Comparison of ENCODE assay signal across 19 mouse cellular contexts in genomic region chr14:11672981-11673547, GRCm38 (mm10).
DNase-seq lines count a peak whose midpoint lies in the region; ATAC-seq lines count a peak whose summit lies in the region.
"Had no signal": no experiment of that assay in that cellular context is flagged by ENCODE, and none has a peak within 500 bp of the region (broad histone marks: within the 10 kb centered on the region; RNA-seq: fewer than 3 reads in every experiment).

No protein-coding gene starts in this region.

- H3K9me3 ChIP-seq in forebrain, embryonic 14.5 days (replicated peaks; ENCODE audit: control insufficient read depth, low read length) = no peaks in the 10 kb centered on the region
- no peaks in the 10 kb centered on the region for H3K9me3 ChIP-seq in forebrain, embryonic 13.5 days (replicated peaks)
- no peaks in the 10 kb centered on the region for H3K9me3 ChIP-seq in hindbrain, embryonic 15.5 days
- no peaks in the 10 kb centered on the region for H3K9me3 ChIP-seq in hindbrain, embryonic 10.5 days
- H3K9me3 ChIP-seq: midbrain, embryonic 10.5 days; neural tube, embryonic 13.5 days; stomach, embryonic 15.5 days had no signal

- peaks cover 10% of the 10 kb centered on the region for H3K4me1 ChIP-seq in forebrain, embryonic 14.5 days (ENCODE audit: control insufficient read depth, insufficient read depth, low read length)
- peaks cover 22% of the 10 kb centered on the region for H3K4me1 ChIP-seq in forebrain, embryonic 13.5 days
- H3K4me1 ChIP-seq in hindbrain, embryonic 15.5 days (replicated peaks) = peaks cover 26% of the 10 kb centered on the region
- peaks cover 24% of the 10 kb centered on the region for H3K4me1 ChIP-seq in hindbrain, embryonic 10.5 days (replicated peaks)
- H3K4me1 ChIP-seq: stomach, embryonic 15.5 days had no signal

- no peak overlapping the region for H3K27ac ChIP-seq in forebrain, embryonic 14.5 days (ENCODE audit: low read depth, low read length)
- H3K27ac ChIP-seq in forebrain, embryonic 13.5 days = no peak overlapping the region
- H3K27ac ChIP-seq in hindbrain, embryonic 15.5 days (replicated peaks) = no peak overlapping the region
- no peak overlapping the region for H3K27ac ChIP-seq in hindbrain, embryonic 10.5 days
- H3K27ac ChIP-seq: midbrain, embryonic 10.5 days; neural tube, embryonic 13.5 days; stomach, embryonic 15.5 days had no signal

- H3K27me3 ChIP-seq in forebrain, embryonic 14.5 days (replicated peaks; ENCODE audit: control insufficient read depth, insufficient read depth, low read length) = no peaks in the 10 kb centered on the region
- H3K27me3 ChIP-seq in forebrain, embryonic 13.5 days = 0 out of 2 replicates have a peak, but pooled peaks cover 2% of the 10 kb centered on the region
- H3K27me3 ChIP-seq in hindbrain, embryonic 15.5 days = no peaks in the 10 kb centered on the region
- H3K27me3 ChIP-seq in hindbrain, embryonic 10.5 days (ENCODE audit: insufficient read depth, poor library complexity, severe bottlenecking) = peaks cover 4% of the 10 kb centered on the region; the same call in 1 of the 2 replicates
- H3K27me3 ChIP-seq: CH12.LX; stomach, embryonic 15.5 days had no signal

- H3K36me3 ChIP-seq in forebrain, embryonic 14.5 days (ENCODE audit: control insufficient read depth, insufficient read depth, low read length) = no peaks in the 10 kb centered on the region
- H3K36me3 ChIP-seq in forebrain, embryonic 13.5 days (ENCODE audit: poor library complexity, severe bottlenecking) = no peaks in the 10 kb centered on the region
- H3K36me3 ChIP-seq in hindbrain, embryonic 15.5 days = no peaks in the 10 kb centered on the region
- H3K36me3 ChIP-seq in hindbrain, embryonic 10.5 days = no peaks in the 10 kb centered on the region
- H3K36me3 ChIP-seq: midbrain, embryonic 10.5 days; neural tube, embryonic 13.5 days; stomach, embryonic 15.5 days had no signal

- 0 out of 2 replicates have a peak, but pooled peaks have one; percentile 24 for ATAC-seq in forebrain, embryonic 14.5 days
- no peak for ATAC-seq in forebrain, embryonic 13.5 days
- peak; percentile 24; the same call in 1 of the 2 replicates for ATAC-seq in hindbrain, embryonic 15.5 days (ENCODE audit: low FRiP score, low read depth)
- ATAC-seq: liver, postnatal 0 days had no signal

- 51% methylated on average over 3 of the region's 3 CpGs for WGBS in forebrain, embryonic 14.5 days
- WGBS in forebrain, embryonic 13.5 days = 72% methylated on average over 3 of the region's 3 CpGs
- 70% methylated on average over 3 of the region's 3 CpGs for WGBS in hindbrain, embryonic 15.5 days
- 85% methylated on average over 3 of the region's 3 CpGs for WGBS in hindbrain, embryonic 10.5 days

- no peak overlapping the region for H3K4me2 ChIP-seq in forebrain, embryonic 14.5 days (ENCODE audit: low read length)
- no peak overlapping the region for H3K4me2 ChIP-seq in forebrain, embryonic 13.5 days
- no peak overlapping the region for H3K4me2 ChIP-seq in hindbrain, embryonic 15.5 days
- H3K4me2 ChIP-seq: neural tube, embryonic 13.5 days; stomach, embryonic 15.5 days had no signal

- DNase-seq in forebrain, embryonic 14.5 days (ENCODE audit: low spot score) = no peak
- no peak for DNase-seq in hindbrain, embryonic 10.5 days (ENCODE audit: low spot score)
- peak; percentile 97 for DNase-seq in brain, adult 2 months (ENCODE audit: low read depth, low spot score)
- DNase-seq in cerebellum, adult 9-11 months = peak; percentile 97
- no peak for DNase-seq in thymus, adult 18-20 months
- no peak for DNase-seq in layer of hippocampus, postnatal 36 days
- DNase-seq: gastrocnemius, postnatal 25 days; kidney, adult 8-10 months; liver; liver, postnatal 0 days; lung, postnatal 36 days; right cerebral cortex, postnatal 14 days had no signal

- H3K9ac ChIP-seq in forebrain, embryonic 14.5 days (ENCODE audit: low read length) = no peak overlapping the region
- H3K9ac ChIP-seq in forebrain, embryonic 13.5 days = no peak overlapping the region
- no peak overlapping the region for H3K9ac ChIP-seq in hindbrain, embryonic 15.5 days
- H3K9ac ChIP-seq: liver, postnatal 0 days; neural tube, embryonic 13.5 days; stomach, embryonic 15.5 days had no signal

- H3K4me3 ChIP-seq in forebrain, embryonic 14.5 days (ENCODE audit: low read depth, low read length) = no peak overlapping the region
- no peak overlapping the region for H3K4me3 ChIP-seq in forebrain, embryonic 13.5 days
- H3K4me3 ChIP-seq in hindbrain, embryonic 15.5 days = no peak overlapping the region
- H3K4me3 ChIP-seq in hindbrain, embryonic 10.5 days = no peak overlapping the region
- H3K4me3 ChIP-seq: erythroblast, embryonic 14.5 days; midbrain, embryonic 10.5 days; neural tube, embryonic 13.5 days; stomach, embryonic 15.5 days had no signal

Comparison
In these comparisons a context has a peak if more than half of its experiments do, and no peak if none do; other contexts are left out.
1. DNase-seq: peak in brain, adult 2 months (single experiment) and cerebellum, adult 9-11 months (single experiment); none in forebrain, embryonic 14.5 days (single experiment), hindbrain, embryonic 10.5 days (single experiment), thymus, adult 18-20 months (0 of 2) and layer of hippocampus, postnatal 36 days (0 of 2).